Mouse (Mus musculus) heart, postnatal 14 days (tissue): ENCODE results near the gene Pbx1. TPM values are rescaled to one million over a fixed set of nuclear protein-coding genes. Genes with fewer than 3 reads are reported as not detected.

Experiments
- DNase-seq, 2 experiments: peaks; one replicate each; pipeline ENCODE4 v3.0.0; 2021 to 2022
- intact Hi-C: fragments of 180-260 bp; cut with DNase I; formaldehyde crosslinking; loops from one replicate; pipeline ENCODE4 v1.15.1; 2025
- total RNA-seq, 2 experiments: library from RNA; stranded (reverse); gene quantifications; 2 replicates each; pipeline ENCODE4 v1.2.3; 2021

The Pbx1 gene
- total RNA-seq, 2 experiments from 2014 or later: 54.2 to 63.0 TPM

GRCm38 (mm10) chr1:168243068-168243467 lies 189.0 kb downstream of the Pbx1 start:
- no peak for DNase-seq
- intact Hi-C loops: no loop called here

- intact Hi-C loops: no loop called here
- DNase-seq: no peak
Measured at GRCm38 (mm10) chr1:168241316-168241715, 190.8 kb downstream of the Pbx1 start.

GRCm38 (mm10) chr1:168240846-168241245 lies 191.2 kb downstream of the Pbx1 start:
- intact Hi-C loops: no loop called here

DNA sequence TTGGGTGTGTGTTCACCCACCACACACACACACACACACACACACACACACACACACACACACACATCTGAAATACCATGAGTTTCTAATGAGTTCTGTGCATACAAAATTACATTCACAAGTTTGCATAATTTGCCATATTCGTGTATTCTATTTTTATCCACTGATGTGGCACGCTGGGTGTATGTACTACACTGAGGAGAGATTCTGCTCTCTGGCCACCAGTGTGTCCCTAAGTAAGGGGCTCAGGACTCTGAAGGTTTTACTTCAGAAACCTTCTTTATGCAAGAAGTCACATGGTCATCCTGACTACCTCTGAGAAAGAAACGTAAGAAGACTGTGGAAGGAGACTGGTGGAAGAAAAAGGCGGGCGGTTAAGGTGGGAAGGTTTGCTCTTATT lies 191.7 kb downstream of the Pbx1 start:
- no peak for DNase-seq
- intact Hi-C loops: no loop called here

More at GRCm38 (mm10) chr1:168240846-168241245, 191.2 kb downstream of the Pbx1 start:
- no peak for DNase-seq

DNA sequence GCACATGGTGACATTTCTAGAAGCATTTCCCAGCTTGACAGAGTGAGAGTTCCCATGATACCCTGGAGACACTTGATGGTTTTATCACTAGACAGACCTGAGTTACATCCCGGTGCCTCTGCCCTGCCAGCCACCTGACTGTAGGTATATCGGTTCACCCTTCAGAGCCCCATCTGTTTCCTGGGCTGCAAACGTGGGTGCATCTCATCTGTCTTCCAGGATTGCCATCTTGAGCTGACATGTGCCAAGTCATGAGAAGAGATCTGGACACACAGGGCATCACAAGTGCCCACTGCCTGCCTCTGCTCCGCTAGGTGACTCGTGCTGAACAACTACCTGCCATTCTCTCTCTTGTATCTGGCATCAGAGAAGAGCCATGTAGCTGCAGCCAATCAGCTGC lies 196.0 kb downstream of the Pbx1 start:
- intact Hi-C loops: no loop called here
- DNase-seq: no peak

- intact Hi-C loops: no loop called here
- peak; percentile 25 to 30 for DNase-seq
Measured at GRCm38 (mm10) chr1:168234355-168234754, 197.7 kb downstream of the Pbx1 start.

- DNase-seq: no peak
- intact Hi-C loops: no loop called here
Measured at GRCm38 (mm10) chr1:168233182-168233581, 198.9 kb downstream of the Pbx1 start.

- intact Hi-C loops: no loop called here
- DNase-seq: no peak
Measured at GRCm38 (mm10) chr1:168231548-168232429, 200.3 kb downstream of the Pbx1 start.

DNA sequence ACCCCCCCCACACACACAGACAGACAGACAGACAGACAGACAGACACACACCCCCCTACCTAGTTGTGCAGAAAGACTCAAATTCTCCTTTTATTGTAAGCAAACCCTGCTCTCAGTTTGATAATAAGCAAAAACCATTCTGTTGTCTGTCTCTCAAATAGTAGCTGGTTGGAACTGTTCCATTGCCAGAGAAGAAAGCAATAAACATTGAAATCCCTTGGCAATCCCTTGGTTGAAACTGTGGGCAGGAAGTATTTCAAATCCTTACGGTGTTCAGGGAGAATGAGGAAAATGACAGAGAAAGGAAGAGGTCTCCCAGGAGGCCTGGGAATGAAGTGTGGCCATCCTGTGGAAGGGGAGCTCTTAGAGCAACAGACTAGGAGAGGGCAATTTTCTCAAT lies 201.2 kb downstream of the Pbx1 start:
- intact Hi-C loops: no loop called here
- DNase-seq: no peak

DNA sequence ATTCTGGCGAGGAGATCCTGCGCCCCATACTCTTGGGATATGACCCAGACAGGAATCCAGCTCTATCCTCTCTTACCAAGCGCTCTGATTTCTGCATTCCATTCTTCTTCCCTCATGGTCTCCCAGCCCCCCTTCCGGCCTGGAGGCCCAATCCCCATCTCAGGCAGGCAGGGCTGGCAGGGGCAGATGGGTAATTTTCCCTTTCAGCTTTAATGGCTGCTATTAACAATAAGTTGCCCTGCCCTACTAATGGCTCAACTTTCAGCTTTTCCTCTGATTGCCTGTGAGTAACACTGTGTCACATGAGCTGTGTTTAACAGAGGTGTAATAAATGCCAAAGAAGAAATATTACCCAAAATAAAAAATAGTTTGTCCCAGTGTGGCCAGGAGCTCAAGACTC lies 201.9 kb downstream of the Pbx1 start:
- intact Hi-C loops: no loop called here
- DNase-seq: no peak

DNA sequence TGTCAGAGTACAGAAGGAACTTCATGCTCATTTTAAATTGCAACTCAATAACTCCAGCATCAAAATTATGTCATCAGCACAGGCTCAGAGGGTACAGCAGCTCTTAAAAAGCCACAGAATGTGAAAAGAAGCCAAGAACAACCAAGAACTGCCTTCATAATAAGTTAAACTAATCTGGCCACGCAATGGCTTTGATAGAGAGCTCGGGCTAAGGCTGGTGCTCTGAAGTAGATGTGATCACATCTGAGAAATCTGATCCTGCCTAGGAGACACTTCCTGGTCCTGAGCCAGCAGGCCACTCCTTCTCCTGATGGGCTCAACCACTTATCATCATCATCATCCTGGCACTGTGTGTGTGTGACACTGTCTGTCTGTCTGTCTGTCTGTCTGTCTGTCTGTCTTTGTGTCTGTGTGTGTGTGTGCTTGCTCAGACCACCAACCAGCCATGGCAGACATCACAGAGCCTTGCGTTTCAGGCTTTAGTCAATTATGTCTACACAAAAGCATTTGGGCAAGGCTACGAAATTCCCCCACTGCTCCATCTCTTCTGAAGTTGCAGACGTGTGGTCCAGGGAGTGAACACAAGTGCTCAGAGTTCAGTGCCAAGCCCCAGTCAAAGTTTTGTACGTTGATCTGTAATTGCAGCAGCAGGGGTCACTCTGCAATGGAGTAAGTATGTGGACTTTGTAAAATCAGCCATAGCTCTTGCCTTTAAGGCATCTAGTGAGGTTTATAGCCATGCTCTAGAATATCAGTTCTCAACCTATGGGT lies 203.1 kb downstream of the Pbx1 start:
- intact Hi-C loops: no loop called here

DNA sequence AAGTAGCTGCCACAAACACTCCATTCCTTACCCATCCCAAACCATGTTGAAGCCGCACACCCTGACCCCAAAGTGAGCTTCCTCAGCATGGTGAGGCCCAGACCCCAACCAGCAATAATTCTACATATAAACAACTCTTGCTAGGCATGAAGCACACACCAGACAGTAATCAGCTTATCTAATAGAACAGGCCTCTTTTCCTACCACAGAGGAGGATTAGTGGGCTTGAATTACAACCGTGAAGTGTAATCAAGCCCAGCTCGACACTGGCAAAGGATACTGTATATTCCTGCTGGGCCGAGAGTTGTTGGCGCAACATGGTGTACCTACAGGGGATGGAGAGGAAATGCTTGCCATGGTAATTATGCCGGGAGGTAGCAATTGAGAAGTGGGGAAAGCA lies 205.9 kb downstream of the Pbx1 start:
- intact Hi-C loops: no loop called here
- DNase-seq: no peak

More for the DNA sequence above, 203.1 kb downstream of the Pbx1 start:
- DNase-seq: no peak

DNA sequence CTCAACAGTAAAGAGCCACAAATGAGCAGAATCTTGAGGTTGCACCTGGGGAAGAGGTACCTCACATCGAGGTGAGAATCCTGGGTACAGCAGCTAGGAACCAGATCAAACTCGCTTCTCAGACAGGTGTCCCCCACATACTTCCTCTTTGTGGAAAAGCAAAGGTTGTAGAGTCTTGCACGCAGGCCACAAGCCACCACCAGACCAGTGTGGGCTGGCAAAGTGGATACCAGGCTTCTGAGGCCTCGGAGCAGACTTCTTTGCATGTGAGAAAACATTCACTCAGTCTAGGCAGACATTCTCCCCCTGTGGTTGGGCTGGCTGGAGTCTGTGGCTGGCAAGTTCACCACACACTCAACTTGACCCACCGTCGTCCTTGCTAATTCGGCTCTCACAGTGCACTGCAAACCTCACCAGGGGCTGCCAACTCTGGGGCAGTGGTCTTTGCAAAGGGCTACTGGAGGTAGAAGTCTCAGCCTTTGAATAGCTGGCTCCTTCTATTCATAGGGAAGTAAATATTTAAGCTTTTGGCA lies 206.4 kb downstream of the Pbx1 start:
- no peak for DNase-seq
- intact Hi-C loops: no loop called here

DNA sequence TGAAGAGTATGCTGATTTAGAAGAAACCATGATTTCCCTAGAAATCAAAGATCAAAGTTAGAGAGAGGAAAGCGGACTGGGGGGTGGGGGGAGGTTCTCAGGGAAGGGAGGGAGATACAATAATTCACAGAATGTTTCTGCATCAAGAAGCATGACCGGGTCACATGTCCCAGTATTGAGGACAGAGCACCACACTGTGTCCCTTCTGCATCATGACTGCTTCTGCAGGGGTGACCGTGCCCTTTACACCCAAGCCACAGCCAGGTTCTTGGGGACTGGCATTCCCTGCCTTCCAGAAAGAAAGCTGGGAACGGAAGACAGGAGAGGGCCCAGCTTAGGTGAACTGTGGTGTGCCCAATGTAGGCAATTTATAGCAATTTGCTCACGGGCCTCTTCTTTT lies 207.9 kb downstream of the Pbx1 start:
- no peak for DNase-seq
- intact Hi-C loops: no loop called here

DNA sequence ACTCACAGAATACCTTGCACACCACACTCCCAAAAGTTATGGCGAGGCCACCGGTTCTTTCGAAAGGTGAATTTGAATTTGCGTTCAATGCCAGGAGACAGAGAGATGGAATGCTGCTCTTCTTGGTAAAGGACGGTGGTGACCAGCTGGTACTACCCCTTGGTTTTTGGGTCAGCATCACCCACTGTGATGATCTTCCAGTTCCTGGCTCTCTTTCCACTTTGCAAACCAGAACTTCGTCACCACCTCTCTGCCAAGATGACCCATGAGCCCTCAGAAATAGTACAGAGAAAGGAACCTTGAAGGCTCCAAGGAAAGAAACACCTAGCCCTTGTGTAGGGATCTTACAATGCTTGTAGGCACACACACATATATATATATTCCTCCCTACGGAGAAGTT lies 209.3 kb downstream of the Pbx1 start:
- intact Hi-C loops: no loop called here
- DNase-seq: no peak

DNA sequence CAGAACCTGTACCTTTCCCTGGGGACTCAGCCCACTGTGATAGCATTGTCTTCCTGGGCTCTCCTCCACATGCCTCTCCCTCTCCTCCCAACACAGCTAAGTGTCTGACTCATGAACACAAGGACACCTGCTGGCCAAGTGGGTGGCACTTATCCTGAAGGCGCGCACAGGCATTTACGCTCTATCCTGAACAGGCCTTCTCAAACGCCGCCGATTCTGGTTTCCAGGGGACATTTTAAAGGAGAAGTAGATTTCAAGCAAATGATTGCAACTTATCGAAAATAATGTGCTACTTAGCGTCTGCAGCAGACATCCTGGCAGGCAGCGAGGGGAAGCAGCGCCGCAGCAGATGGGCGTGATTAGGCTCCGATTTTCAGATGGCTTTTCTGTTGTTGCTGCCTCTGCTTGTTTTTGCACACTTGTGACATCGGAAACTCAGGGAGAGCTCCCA lies 211.0 kb downstream of the Pbx1 start:
- intact Hi-C loops: no loop called here

DNA sequence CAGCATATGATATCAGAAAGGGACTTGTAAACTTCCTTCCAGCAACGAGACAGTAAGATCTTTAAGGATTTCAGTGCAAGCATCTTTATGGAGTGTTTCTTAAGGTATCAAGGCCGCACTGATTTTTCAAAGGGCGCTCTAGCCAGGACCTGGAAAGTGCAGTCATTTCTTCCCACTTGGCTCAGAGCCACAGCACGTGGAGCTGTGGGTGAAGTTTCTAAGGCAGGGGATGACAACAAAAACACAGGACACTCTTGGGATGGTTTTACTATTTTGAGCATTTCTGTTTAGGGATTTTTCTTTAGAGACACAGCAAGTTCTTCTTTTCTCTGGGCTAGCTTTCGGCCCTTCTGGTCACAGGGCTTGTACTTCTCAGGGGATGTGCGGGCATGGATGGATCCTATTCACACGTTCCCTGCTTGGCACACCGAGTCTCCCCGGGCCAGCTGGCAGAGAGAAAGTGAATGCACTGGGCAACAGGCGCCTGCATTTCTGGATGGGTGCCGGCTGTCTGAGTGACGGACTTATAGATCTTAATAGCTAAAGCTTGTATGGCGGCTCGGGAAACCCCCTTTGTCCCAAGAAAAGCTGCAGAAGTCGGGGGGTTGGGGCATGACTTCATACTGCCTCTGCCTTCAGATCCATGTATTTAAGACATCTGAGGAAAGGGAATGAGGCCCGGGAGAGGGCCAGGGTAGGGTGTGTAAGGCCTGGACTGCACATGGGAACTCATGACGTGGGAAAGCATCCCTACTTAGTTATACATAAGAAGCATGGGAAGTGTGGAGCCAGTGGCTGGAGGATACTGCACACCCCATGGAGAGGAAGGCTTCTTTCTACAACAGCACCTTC lies 215.9 kb downstream of the Pbx1 start:
- intact Hi-C loops: loop anchor here (2.0 to 10.0 kb wide), 5 partner anchors 66 to 1243 kb away; no protein-coding TSS in a partner anchor
- peak; percentile 51 to 58 for DNase-seq

More for the DNA sequence above, 211.0 kb downstream of the Pbx1 start:
- DNase-seq: no peak

- intact Hi-C loops: loop anchor here (2.0 to 10.0 kb wide), 5 partner anchors 67 to 1243 kb away; no protein-coding TSS in a partner anchor
- no peak for DNase-seq
Measured at GRCm38 (mm10) chr1:168215468-168215867, 216.6 kb downstream of the Pbx1 start.

DNA sequence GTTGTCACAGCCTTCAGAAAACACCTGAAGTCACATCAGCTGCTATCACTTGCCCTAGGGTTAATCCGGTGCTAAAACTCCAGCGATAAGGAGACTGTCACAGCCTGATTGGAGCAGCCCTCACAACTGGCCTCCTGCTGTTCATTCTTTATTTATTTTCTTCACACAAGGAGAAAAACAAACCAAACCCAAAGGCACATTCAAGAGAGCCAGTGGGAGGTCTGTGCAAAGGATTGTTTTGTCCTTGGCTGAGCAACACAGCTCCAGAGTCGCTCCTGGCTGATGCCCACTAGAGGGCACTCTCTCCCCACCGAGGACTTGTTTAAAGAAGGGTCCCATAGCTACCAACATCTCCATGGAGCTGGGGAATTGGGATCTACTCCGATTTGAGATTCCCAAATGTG lies 218.0 kb downstream of the Pbx1 start:
- intact Hi-C loops: loop anchor here (2.0 to 10.0 kb wide), 6 partner anchors 108 to 1245 kb away; no protein-coding TSS in a partner anchor
- DNase-seq: peak; percentile 75 to 85

- DNase-seq: no peak
- intact Hi-C loops: loop anchor here (5.0 to 10.0 kb wide), 4 partner anchors 109 to 1134 kb away; no protein-coding TSS in a partner anchor
Measured at GRCm38 (mm10) chr1:168213595-168213994, 218.5 kb downstream of the Pbx1 start.
